Mouse (Mus musculus) A20 (cell line): ENCODE results near the gene Ppig.
"Not testable (repeated sequence)": the region's sequence is repeated elsewhere in the genome, so short reads cannot be mapped to it uniquely, and the experiment has no call there.

Experiments used
- DNase-seq: peaks from one replicate; pipeline ENCODE4 v3.0.0-alpha.2; 2011; ENCODE audit warnings: low read depth, low spot score

The Ppig gene

GRCm38 (mm10) chr2:69722273-69722649, at the start of gene Ppig:
TSS of gene Ppig (plus strand) at chr2:69722545.
- DNase-seq, result no peak

DNA sequence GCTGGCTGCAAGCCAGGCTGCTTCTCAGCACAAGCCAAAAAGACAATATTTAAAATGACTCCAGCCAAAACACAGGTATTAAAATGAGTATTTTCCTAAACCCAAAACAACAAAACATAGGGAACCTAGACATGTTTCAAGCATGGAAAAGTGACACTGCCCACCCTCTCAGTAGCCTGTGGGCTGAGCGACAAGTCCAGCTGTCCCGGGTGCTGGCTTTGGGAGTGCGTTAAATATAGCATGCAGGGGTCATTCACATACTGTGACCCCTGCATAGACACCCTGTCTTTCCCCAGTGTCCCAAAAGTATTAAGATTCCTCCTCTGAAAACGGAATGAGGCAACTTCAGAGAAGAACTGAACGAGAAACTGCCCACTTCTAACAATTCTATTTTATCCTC, 48.6 kb upstream of the Ppig start:
- DNase-seq, result no peak

DNA sequence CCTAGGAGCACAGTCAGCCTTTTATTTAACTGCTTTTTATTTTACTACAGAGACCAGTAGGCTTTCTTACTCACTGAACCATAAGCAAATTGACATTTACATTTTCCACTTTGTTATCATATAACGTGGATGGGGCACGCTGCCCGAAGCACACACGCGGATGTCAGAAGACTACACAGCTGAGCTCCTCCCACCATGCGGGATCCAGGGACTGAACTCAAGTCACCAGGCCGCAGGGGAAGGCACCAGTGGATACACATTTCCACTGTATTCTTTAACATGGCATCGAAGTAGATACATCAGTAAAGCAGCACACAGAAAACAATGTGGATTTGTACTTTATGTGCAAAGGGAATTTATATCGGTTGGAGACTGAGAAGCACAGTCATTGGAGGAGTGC, 47.1 kb upstream of the Ppig start:
- DNase-seq, result no peak

DNA sequence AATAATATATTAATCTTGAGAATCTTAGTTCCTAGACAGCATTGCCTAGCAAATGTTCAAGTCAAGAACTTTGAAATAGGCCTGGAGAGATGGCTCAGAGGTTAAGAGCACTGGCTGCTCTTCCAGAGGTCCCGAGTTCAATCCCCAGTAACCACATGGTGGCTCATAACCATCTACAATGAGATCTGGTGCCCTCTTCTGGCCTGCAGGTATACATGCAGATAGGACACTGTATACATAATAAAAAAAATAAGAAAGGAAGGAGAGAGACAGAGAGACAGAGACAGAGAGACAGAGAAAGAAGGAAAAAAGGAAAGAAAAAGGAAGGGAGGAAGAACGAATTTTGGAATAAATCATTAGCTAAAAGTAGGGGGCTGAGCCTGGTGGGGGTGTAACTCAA, 45.6 kb upstream of the Ppig start:
- peak; percentile 54 for DNase-seq

DNA sequence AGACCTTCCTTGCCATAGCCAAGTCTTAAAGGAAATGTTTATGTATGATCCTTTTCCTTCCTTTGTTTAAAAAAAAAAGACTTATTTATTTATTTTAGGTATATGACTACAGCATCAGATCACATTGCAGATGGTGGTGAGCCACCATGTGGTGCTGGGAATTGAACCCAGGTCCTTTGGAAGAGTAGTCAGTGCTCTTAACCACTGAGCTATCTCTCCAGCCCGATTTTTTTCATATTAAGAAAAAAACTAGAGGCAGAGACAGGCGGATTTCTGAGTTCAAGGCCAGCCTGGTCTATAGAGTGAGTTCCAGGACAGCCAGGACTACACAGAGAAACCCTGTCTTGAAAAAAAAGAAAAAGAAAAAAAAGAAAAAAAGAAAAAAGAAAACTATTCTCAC, 45.1 kb upstream of the Ppig start:
- DNase-seq, result not testable (repeated sequence)

DNA sequence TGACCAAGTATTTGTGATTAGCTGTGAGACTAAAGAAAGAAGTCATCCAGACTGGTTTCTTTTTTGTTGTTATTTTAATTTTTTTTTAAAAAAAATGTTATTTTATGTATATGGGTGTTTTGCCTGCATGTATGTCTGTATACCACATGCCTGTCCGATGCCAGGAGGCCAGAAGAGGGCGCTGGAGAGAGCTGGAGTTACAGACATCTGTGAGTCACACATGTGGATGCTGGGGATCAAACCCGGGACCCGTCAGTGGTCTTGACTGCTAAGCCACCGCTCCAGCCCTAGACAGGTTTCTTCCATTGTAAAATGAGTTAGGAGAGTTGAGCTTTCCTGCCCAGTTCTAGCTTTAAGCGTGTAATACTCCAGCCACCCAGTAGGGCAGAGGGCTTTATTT, 42.4 kb upstream of the Ppig start:
- peak; percentile 51 for DNase-seq

DNA sequence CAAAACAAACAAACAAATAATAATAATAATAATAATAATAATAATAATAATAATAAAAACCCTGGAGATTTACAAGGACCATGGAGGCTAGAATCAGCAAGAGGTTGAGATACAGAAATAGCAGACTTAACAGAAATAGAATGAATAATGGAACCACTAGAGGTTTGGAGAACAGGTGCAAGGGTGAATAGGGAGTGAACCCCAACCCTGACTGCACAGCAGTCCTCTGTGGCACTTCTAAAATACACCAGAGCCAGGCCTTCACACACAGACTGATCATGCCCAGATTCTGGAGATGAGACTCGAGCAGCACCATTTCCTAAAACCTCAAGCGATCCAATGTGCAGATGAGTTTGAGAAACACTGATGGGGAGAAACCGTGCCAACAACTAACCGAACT, 40.4 kb upstream of the Ppig start:
- no peak for DNase-seq

- no peak for DNase-seq
Measured at GRCm38 (mm10) chr2:69683036-69683805, 39.1 kb upstream of the Ppig start.

GRCm38 (mm10) chr2:69684488-69684887, 37.9 kb upstream of the Ppig start:
- DNase-seq, result peak; percentile 79

GRCm38 (mm10) chr2:69690214-69690613, 32.1 kb upstream of the Ppig start:
- no peak for DNase-seq

GRCm38 (mm10) chr2:69690843-69691242, 31.5 kb upstream of the Ppig start:
- no peak for DNase-seq

GRCm38 (mm10) chr2:69693501-69693900, 28.8 kb upstream of the Ppig start:
- no peak for DNase-seq

DNA sequence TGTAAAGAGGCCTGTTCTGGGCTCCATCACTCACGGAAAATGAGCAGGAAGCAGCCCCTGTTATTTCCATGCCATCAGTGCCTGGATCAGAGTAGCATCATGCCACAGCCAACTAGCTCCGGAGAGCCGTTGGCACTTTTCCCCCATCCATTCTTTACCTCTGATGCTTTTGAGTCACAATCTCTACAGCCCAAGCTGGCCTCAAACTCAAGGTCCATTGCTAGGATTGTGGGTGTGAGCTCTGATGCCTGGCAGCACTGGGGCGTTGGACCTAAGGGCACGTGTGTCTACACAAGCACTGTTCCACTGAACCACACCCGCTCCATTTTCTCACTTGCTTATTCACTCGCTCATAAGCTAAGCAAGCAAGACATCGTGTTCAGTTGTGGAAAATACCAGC, 21.9 kb upstream of the Ppig start:
- DNase-seq, result no peak

DNA sequence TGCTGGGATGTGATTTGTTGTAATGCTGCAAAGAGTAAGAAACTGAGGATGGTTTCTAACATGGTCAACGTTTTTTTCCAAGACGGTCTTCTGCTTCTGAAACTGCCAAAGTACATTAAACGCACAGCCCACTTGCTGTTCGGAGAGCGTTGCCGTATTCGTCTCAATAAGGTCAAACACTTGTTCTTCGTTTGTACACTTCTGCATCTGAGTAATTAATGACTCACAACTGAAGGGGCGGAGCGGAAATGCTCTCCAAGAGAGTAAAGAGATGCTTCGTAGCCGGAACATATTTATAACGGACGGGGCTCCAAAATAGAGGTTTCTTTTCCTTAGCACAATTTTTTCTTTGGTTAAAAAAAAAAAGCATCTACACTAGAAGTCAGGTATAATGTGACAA, 10.2 kb upstream of the Ppig start:
- DNase-seq, result peak; percentile 78

DNA sequence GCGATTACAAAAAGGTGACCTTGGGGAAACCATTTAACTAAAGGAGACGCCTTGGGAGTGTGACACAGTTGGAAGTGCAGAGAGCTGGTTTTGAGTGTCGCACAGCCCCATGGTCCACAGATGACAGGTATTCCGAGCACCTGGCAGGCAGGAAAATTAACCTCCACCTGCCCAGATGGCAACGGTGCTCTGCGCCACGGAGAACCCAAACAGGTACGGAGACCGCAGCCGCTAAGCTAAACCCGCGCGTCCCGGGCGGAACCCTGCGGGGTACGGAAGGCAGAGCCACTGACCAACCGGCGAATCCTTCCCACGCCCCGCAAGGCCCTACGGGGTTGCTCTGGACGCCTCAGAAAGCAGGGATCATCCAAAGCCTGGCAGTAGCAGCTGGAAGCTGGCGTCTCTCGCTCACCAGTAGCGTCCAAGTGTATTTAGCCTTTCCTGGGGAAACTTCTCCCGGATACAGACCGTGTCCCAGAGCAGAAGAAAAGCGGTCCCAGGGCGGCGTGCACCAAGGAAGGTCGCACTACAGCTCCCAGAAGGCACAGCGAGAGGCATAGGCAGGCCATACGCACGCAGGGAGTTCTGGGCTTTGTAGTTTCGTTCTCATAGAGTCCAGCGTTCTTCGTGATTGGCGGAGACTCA, 9.2 kb upstream of the Ppig start, which contains the start of gene Fastkd1:
Gene Fastkd1, minus strand, starts transcription at position 536 of the 645 bp plus-strand sequence.
- peak; percentile 93 for DNase-seq

DNA sequence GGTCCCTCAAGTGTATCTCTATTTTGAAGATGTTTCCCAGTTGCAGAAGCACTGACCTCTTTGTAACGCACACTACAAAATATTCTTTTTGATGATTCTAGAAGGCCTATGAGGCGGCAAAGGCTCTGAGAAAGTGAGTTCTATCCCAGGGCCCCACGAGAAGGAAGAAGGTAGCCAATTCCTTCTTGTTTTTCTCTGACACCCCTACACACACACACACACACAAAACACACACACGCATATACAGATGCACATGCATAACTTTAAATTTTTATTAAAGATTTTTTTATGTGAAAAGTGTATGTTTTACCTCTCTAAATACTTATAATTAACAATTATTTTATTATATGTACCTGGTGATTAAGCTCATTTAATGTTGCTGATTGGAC, 8.7 kb upstream of the Ppig start:
- no peak for DNase-seq

- no peak for DNase-seq
Measured at GRCm38 (mm10) chr2:69714126-69714525, 8.2 kb upstream of the Ppig start.

- no peak for DNase-seq
Measured at GRCm38 (mm10) chr2:69716483-69716882, 5.9 kb upstream of the Ppig start.

DNA sequence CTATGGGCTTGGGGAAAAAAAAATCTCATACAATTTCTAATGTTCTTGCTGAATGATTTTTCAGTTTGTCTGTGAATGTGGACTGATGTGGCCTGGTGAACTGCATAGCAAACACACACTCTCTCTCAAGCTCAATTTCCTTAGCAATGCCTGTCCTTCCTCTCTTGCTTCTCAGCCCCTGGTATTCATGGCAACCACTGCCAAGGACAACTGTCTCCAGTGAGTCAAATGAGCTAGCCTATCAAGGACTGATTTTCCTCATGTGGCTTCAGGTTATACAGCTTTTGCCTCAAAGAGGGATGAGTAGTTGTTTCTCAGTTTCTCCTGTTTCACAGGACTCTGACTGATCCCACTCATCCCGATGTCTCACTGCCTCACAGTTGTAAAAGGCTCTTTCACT, 3.2 kb upstream of the Ppig start:
- DNase-seq, result peak; percentile 23

DNA sequence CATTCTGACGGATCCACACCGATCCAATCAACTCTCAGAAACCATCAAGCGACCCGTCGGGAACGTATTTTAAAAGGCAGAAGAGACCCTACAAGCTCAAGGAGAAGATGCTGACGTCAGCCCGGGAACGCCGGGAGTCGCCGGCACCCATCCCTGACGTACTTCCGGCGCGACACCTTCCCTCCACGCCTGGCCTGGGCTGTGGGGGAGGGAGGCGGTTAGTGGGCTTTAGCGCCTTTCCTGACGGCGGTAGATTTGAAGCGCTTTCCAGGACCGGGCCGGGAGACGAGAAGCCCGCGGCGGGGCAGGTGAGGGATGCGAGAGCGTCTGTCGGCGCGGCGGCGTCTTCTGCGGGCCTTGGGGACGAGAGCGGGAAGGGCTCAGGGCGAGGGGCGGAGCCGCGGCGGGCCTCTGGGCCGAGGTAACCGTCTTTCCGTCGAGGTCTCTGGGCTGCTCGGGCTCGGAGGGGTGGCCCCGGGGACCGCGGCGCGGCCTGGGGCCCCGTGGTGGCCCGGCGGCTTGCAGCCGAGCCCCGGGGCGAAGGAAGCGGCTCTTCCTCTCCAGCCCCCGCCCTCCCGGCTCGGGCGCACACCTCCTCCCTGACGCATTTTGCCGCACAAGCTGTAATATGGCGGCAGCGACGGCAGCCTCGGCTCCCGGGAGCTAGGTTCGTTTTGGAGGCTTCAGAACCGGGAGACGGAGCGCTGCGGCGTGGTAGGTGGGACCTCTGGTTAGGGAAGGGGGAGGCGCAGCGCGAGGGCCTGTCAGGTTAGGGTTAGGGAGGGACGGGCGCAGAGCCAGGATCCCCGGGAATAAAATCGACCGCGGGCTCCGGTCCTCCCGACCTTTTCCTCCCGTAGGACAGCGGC, 539 bp downstream of the Ppig start:
- DNase-seq, result peak; percentile 96

DNA sequence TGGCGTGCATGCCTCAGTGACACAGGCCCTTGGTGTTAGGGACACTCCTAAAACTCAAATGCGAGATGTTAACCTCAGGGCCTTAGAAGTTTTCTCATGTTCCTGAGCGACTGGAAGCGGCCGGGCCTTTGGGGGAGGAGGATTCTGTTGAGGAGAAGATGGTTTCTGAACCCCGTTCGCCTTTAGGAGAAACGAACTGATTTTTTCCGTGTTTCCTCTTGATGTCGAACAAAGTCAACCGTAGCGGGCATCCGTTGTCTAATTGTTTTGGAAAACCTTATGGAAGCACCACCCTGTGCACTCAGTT, 1.1 kb downstream of the Ppig start:
- DNase-seq, result no peak

- DNase-seq, result no peak
Measured at GRCm38 (mm10) chr2:69745091-69745490, 22.7 kb downstream of the Ppig start.

DNA sequence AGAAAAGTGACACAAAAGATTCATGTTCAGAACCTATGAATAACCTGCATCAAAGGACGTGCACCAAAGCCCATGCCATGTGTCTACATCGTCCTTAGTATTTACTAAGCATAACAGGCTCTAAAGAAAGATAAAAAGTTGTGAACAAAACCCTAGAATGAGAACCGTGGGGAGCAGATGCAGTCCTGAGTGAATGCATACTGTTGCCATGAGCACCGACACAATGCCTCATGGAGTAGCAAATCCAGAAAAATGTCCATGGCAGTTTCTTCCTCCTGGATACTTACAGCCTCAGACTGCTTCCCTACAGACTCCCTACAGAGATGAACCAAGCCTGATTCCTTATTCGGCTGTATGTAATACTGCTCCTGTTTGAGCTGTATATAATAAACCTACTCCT, 38.6 kb downstream of the Ppig start:
- DNase-seq, result no peak
